Mouse (Mus musculus): ENCODE measurements around the gene Ist1. TPM values are rescaled to one million over a fixed set of nuclear protein-coding genes. Genes with fewer than 3 reads are reported as not detected.

Gene Ist1
- polyA plus RNA-seq, 1 experiment from 2014 or later = 76.4 TPM

- H3K27me3 ChIP-seq (replicated peaks; ENCODE audit: control insufficient read depth, insufficient read depth, low read length) = no peaks in the 10 kb centered on the region
Observed at GRCm38 (mm10) chr8:109672656-109673055, 20.4 kb downstream of the Ist1 start.

GRCm38 (mm10) chr8:109666616-109667015 lies 26.4 kb downstream of the Ist1 start:
- H3K27ac ChIP-seq (ENCODE audit: low read depth, low read length) = no peak overlapping the region
- H3K4me2 ChIP-seq = no peak overlapping the region
- 78% methylated on average over 5 of the region's 5 CpGs for WGBS
- DNase-seq (ENCODE audit: low spot score) (no peak), ATAC-seq (replicated peaks; ENCODE audit: low FRiP score) (no peak)
- no peaks in the 10 kb centered on the region for H3K4me1 ChIP-seq (replicated peaks; ENCODE audit: control insufficient read depth, insufficient read depth, low read length)
- H3K4me3 ChIP-seq (ENCODE audit: low read depth, low read length) = no peak overlapping the region
- no peaks in the 10 kb centered on the region for H3K27me3 ChIP-seq (replicated peaks; ENCODE audit: control insufficient read depth, insufficient read depth, low read length)
- no peak overlapping the region for H3K9ac ChIP-seq (ENCODE audit: low read depth, low read length)
- no peaks in the 10 kb centered on the region for H3K9me3 ChIP-seq (ENCODE audit: control insufficient read depth, low read length)
- peaks cover 7% of the 10 kb centered on the region for H3K36me3 ChIP-seq (ENCODE audit: control insufficient read depth, insufficient read depth, low read length)

More at GRCm38 (mm10) chr8:109672656-109673055, 20.4 kb downstream of the Ist1 start:
- DNase-seq (ENCODE audit: low spot score) (no peak), ATAC-seq (replicated peaks; ENCODE audit: low FRiP score) (no peak)
- H3K4me3 ChIP-seq (ENCODE audit: low read depth, low read length) = no peak overlapping the region
- H3K4me1 ChIP-seq (replicated peaks; ENCODE audit: control insufficient read depth, insufficient read depth, low read length) = no peaks in the 10 kb centered on the region
- no peak overlapping the region for H3K9ac ChIP-seq (ENCODE audit: low read depth, low read length)
- H3K27ac ChIP-seq (ENCODE audit: low read depth, low read length) = no peak overlapping the region
- no peaks in the 10 kb centered on the region for H3K9me3 ChIP-seq (ENCODE audit: control insufficient read depth, low read length)
- H3K36me3 ChIP-seq (ENCODE audit: control insufficient read depth, insufficient read depth, low read length) = peaks cover 49% of the 10 kb centered on the region
- 89% methylated on average over 5 of the region's 5 CpGs for WGBS
- H3K4me2 ChIP-seq = no peak overlapping the region

GRCm38 (mm10) chr8:109662328-109662727 lies 30.7 kb downstream of the Ist1 start:
- Histone ChIP-seq H3K9me3 (ENCODE audit: control insufficient read depth, low read length) (no peaks in the 10 kb centered on the region), H3K27me3 (replicated peaks; ENCODE audit: control insufficient read depth, insufficient read depth, low read length) (no peaks in the 10 kb centered on the region), H3K9ac (ENCODE audit: low read depth, low read length) (no peak overlapping the region), H3K4me3 (ENCODE audit: low read depth, low read length) (no peak overlapping the region), H3K4me2 (no peak overlapping the region), H3K4me1 (replicated peaks; ENCODE audit: control insufficient read depth, insufficient read depth, low read length) (no peaks in the 10 kb centered on the region), H3K27ac (ENCODE audit: low read depth, low read length) (no peak overlapping the region), H3K36me3 (ENCODE audit: control insufficient read depth, insufficient read depth, low read length) (no peaks in the 10 kb centered on the region)
- no peak for DNase-seq (ENCODE audit: low spot score)
- ATAC-seq (replicated peaks; ENCODE audit: low FRiP score) = no peak
- WGBS = 80% methylated on average over 3 of the region's 3 CpGs

- Histone ChIP-seq H3K36me3 (ENCODE audit: control insufficient read depth, insufficient read depth, low read length) (no peaks in the 10 kb centered on the region), H3K4me1 (replicated peaks; ENCODE audit: control insufficient read depth, insufficient read depth, low read length) (no peaks in the 10 kb centered on the region), H3K9me3 (ENCODE audit: control insufficient read depth, low read length) (no peaks in the 10 kb centered on the region), H3K27me3 (replicated peaks; ENCODE audit: control insufficient read depth, insufficient read depth, low read length) (no peaks in the 10 kb centered on the region), H3K27ac (ENCODE audit: low read depth, low read length) (no peak overlapping the region), H3K4me3 (ENCODE audit: low read depth, low read length) (no peak overlapping the region), H3K4me2 (no peak overlapping the region), H3K9ac (ENCODE audit: low read depth, low read length) (no peak overlapping the region)
- WGBS = 76% methylated on average over 3 of the region's 3 CpGs
- ATAC-seq (replicated peaks; ENCODE audit: low FRiP score) (no peak), DNase-seq (ENCODE audit: low spot score) (no peak)
Observed at GRCm38 (mm10) chr8:109656860-109657259, 36.2 kb downstream of the Ist1 start.

DNA sequence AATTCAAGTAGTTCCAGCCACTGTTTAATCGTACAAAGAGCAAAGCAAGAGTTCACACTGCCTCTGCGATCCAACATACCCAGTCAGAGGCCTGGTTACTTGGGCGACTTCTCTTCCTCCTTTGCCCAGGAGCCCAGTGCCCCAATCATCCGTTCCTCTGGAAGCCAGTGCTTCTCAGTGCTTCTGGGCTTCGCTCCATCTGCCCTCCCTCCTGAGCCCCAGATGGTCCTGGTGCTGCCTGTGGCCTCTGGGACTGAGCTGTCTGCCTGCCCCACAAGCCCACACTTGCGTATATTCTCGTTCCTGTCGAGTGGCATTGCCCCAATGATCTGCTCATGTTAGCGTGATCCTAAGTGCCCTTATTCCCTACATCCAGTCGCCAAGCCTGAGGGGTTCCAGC lies 42.3 kb downstream of the Ist1 start:
- Histone ChIP-seq H3K9ac (ENCODE audit: low read depth, low read length) (no peak overlapping the region), H3K4me1 (replicated peaks; ENCODE audit: control insufficient read depth, insufficient read depth, low read length) (no peaks in the 10 kb centered on the region), H3K4me3 (ENCODE audit: low read depth, low read length) (no peak overlapping the region), H3K36me3 (ENCODE audit: control insufficient read depth, insufficient read depth, low read length) (no peaks in the 10 kb centered on the region), H3K4me2 (no peak overlapping the region), H3K27me3 (replicated peaks; ENCODE audit: control insufficient read depth, insufficient read depth, low read length) (no peaks in the 10 kb centered on the region), H3K27ac (ENCODE audit: low read depth, low read length) (no peak overlapping the region), H3K9me3 (ENCODE audit: control insufficient read depth, low read length) (no peaks in the 10 kb centered on the region)
- ATAC-seq (replicated peaks; ENCODE audit: low FRiP score) = no peak
- no peak for DNase-seq (ENCODE audit: low spot score)
- WGBS = 84% methylated on average over 10 of the region's 10 CpGs

DNA sequence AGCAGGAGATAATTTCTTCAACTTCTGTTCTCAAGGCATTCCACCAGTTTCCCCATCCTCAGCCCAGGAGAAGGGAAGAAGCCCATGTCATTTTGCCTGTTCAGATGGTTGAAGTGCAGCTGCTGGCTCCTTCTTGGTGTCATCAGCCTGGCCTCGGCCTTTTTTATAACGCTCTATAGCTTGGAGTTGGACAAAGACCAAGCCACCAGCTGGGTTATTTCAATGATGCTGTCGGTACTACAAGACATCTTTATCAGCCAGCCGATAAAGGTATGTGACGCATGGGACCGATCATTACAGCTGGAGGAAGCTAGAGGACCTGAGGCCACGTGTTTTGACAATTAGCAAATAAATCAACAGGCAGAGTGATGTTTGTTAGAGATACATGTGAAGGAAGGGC lies 44.6 kb downstream of the Ist1 start:
- H3K27me3 ChIP-seq (replicated peaks; ENCODE audit: control insufficient read depth, insufficient read depth, low read length) = no peaks in the 10 kb centered on the region
- no peak overlapping the region for H3K9ac ChIP-seq (ENCODE audit: low read depth, low read length)
- 74% methylated on average over 7 of the region's 7 CpGs for WGBS
- no peak for ATAC-seq (replicated peaks; ENCODE audit: low FRiP score)
- no peak for DNase-seq (ENCODE audit: low spot score)
- no peaks in the 10 kb centered on the region for H3K4me1 ChIP-seq (replicated peaks; ENCODE audit: control insufficient read depth, insufficient read depth, low read length)
- H3K4me2 ChIP-seq = no peak overlapping the region
- no peak overlapping the region for H3K4me3 ChIP-seq (ENCODE audit: low read depth, low read length)
- no peaks in the 10 kb centered on the region for H3K36me3 ChIP-seq (ENCODE audit: control insufficient read depth, insufficient read depth, low read length)
- H3K27ac ChIP-seq (ENCODE audit: low read depth, low read length) = no peak overlapping the region
- no peaks in the 10 kb centered on the region for H3K9me3 ChIP-seq (ENCODE audit: control insufficient read depth, low read length)

GRCm38 (mm10) chr8:109647331-109647730 lies 45.7 kb downstream of the Ist1 start:
- ATAC-seq (replicated peaks; ENCODE audit: low FRiP score) (no peak), DNase-seq (ENCODE audit: low spot score) (no peak)
- H3K36me3 ChIP-seq (ENCODE audit: control insufficient read depth, insufficient read depth, low read length) = no peaks in the 10 kb centered on the region
- no peak overlapping the region for H3K9ac ChIP-seq (ENCODE audit: low read depth, low read length)
- no peak overlapping the region for H3K4me2 ChIP-seq
- no peaks in the 10 kb centered on the region for H3K4me1 ChIP-seq (replicated peaks; ENCODE audit: control insufficient read depth, insufficient read depth, low read length)
- H3K4me3 ChIP-seq (ENCODE audit: low read depth, low read length) = no peak overlapping the region
- H3K27me3 ChIP-seq (replicated peaks; ENCODE audit: control insufficient read depth, insufficient read depth, low read length) = no peaks in the 10 kb centered on the region
- 82% methylated on average over 11 of the region's 11 CpGs for WGBS
- H3K27ac ChIP-seq (ENCODE audit: low read depth, low read length) = no peak overlapping the region
- H3K9me3 ChIP-seq (ENCODE audit: control insufficient read depth, low read length) = no peaks in the 10 kb centered on the region

GRCm38 (mm10) chr8:109641236-109641635 lies 51.8 kb downstream of the Ist1 start:
- no peaks in the 10 kb centered on the region for H3K27me3 ChIP-seq (replicated peaks; ENCODE audit: control insufficient read depth, insufficient read depth, low read length)
- DNase-seq (ENCODE audit: low spot score) (no peak), ATAC-seq (replicated peaks; ENCODE audit: low FRiP score) (no peak)
- H3K27ac ChIP-seq (ENCODE audit: low read depth, low read length) = no peak overlapping the region
- WGBS = 79% methylated on average over 5 of the region's 5 CpGs
- H3K36me3 ChIP-seq (ENCODE audit: control insufficient read depth, insufficient read depth, low read length) = no peaks in the 10 kb centered on the region
- no peaks in the 10 kb centered on the region for H3K4me1 ChIP-seq (replicated peaks; ENCODE audit: control insufficient read depth, insufficient read depth, low read length)
- H3K9me3 ChIP-seq (ENCODE audit: control insufficient read depth, low read length) = no peaks in the 10 kb centered on the region
- H3K4me3 ChIP-seq (ENCODE audit: low read depth, low read length) = no peak overlapping the region
- no peak overlapping the region for H3K4me2 ChIP-seq
- H3K9ac ChIP-seq (ENCODE audit: low read depth, low read length) = no peak overlapping the region

GRCm38 (mm10) chr8:109640410-109640809 lies 52.6 kb downstream of the Ist1 start:
- DNase-seq (ENCODE audit: low spot score) (no peak), ATAC-seq (replicated peaks; ENCODE audit: low FRiP score) (no peak)
- Histone ChIP-seq H3K27ac (ENCODE audit: low read depth, low read length) (no peak overlapping the region), H3K9me3 (ENCODE audit: control insufficient read depth, low read length) (no peaks in the 10 kb centered on the region), H3K4me2 (no peak overlapping the region), H3K36me3 (ENCODE audit: control insufficient read depth, insufficient read depth, low read length) (no peaks in the 10 kb centered on the region), H3K9ac (ENCODE audit: low read depth, low read length) (no peak overlapping the region), H3K4me3 (ENCODE audit: low read depth, low read length) (no peak overlapping the region), H3K4me1 (replicated peaks; ENCODE audit: control insufficient read depth, insufficient read depth, low read length) (no peaks in the 10 kb centered on the region), H3K27me3 (replicated peaks; ENCODE audit: control insufficient read depth, insufficient read depth, low read length) (no peaks in the 10 kb centered on the region)
- WGBS = 69% methylated on average over 7 of the region's 7 CpGs

All from liver, embryonic 11.5 days (tissue).